Mouse (Mus musculus) liver, postnatal 0 days (tissue): ENCODE results near the gene Slc25a36. TPM values are rescaled to one million over a fixed set of nuclear protein-coding genes. Genes with fewer than 3 reads are reported as not detected.

Experiments used
- ATAC-seq: fragments of 200-750 bp; cut with Nextera tagmentation; 2 replicates; pipeline ENCODE4 v1.8.0; 2017; ENCODE audit warnings: mild to moderate bottlenecking, moderate library complexity
- DNase-seq: peaks from one replicate; pipeline ENCODE4 v3.0.0-alpha.2; 2016
- H3K27ac ChIP-seq: fragments of 300-500 bp; sonication (generic); 2 replicates; pipeline ENCODE4 v1.5.1; 2014; ENCODE audit warnings: antibody characterized with exemption, moderate library complexity, mild to moderate bottlenecking, low read depth
- H3K27me3 ChIP-seq: fragments of 300-500 bp; sonication (generic); 2 replicates; pipeline ENCODE4 v1.6.1; 2014; ENCODE audit warnings: low read length, control low read depth, mixed read lengths; ENCODE audit not compliant: insufficient read depth
- H3K36me3 ChIP-seq: fragments of 300-500 bp; sonication (generic); replicated peaks from 2 replicates; pipeline ENCODE4 v1.6.1; 2014; ENCODE audit warnings: mild to moderate bottlenecking, control low read depth, low read length, moderate library complexity, mixed read lengths; ENCODE audit not compliant: insufficient read depth
- H3K4me1 ChIP-seq: fragments of 300-500 bp; sonication (generic); 2 replicates; pipeline ENCODE4 v1.6.1; 2014; ENCODE audit warnings: antibody characterized with exemption, mild to moderate bottlenecking, control low read depth; ENCODE audit not compliant: insufficient read depth
- H3K4me2 ChIP-seq: fragments of 300-500 bp; sonication (generic); 2 replicates; pipeline ENCODE4 v1.6.1; 2014; ENCODE audit warnings: low read depth, mild to moderate bottlenecking, low read length, moderate library complexity, mixed read lengths
- H3K4me3 ChIP-seq: fragments of 300-500 bp; sonication (generic); 2 replicates; pipeline ENCODE4 v1.5.1; 2014; ENCODE audit warnings: low read depth, low read length
- H3K9ac ChIP-seq: fragments of 300-500 bp; sonication (generic); replicated peaks from 2 replicates; pipeline ENCODE4 v1.6.1; 2014; ENCODE audit warnings: mild to moderate bottlenecking, moderate library complexity
- H3K9me3 ChIP-seq: fragments of 300-500 bp; sonication (generic); 2 replicates; pipeline ENCODE4 v1.6.1; 2016; ENCODE audit warnings: mild to moderate bottlenecking, control low read depth, low read length, mixed read lengths
- CTCF ChIP-seq: sonication (generic); IDR thresholded peaks from 2 replicates; pipeline ENCODE4 v1.5.1; 2016; ENCODE audit warnings: antibody characterized with exemption, low read depth
- EP300 ChIP-seq: IDR thresholded peaks from 2 replicates; pipeline ENCODE4 v1.6.1; 2016; ENCODE audit warnings: antibody characterized with exemption, low read depth, mild to moderate bottlenecking
- WGBS: fragments of 180-500 bp; shearing (Covaris S2); extraction: QIAGEN DNeasy Blood & Tissue Kit; methylation state at CpG from one replicate; pipeline ENCODE4 v1.1.7; 2014; ENCODE audit not compliant: insufficient replicate concordance; 5-methylcytosine and 5-hydroxymethylcytosine counted together
- polyA plus RNA-seq: library from polyadenylated mRNA; unstranded; fragments of >200 nt; fragmentation: Nextera tagmentation; extraction: Ambion mirVana; gene quantifications from 2 replicates; pipeline ENCODE4 v1.2.1, GENCODE M21; 2015

The Slc25a36 gene
- polyA plus RNA-seq, 1 experiment from 2014 or later, result 4.8 TPM

DNA sequence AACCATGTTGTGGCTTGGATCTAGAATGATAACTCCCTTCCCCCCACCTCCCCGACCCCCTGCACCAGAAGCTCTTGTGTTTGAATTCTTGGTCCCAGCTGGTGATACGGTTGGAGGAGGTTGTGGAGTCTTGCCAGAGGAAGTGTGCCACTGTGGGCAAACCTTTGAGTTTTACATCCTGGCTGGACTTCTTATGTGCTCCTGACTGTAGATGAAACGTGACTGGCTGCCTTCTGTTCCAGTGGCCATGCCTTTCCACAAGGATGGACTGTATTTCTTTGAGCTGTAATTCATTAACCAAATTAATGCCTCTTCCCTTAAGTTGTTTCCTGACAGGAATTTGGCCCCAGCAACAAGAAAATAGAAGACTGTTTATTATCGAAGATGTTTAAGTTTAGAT is 26.2 kb upstream of the Slc25a36 start:
- H3K4me1 ChIP-seq, result no peaks in the 10 kb centered on the region
- H3K4me3 ChIP-seq, result no peak overlapping the region
- no peak overlapping the region for H3K4me2 ChIP-seq
- no peak overlapping the region for H3K9ac ChIP-seq
- no peak for DNase-seq
- no peaks in the 10 kb centered on the region for H3K9me3 ChIP-seq
- peaks cover 48% of the 10 kb centered on the region for H3K27me3 ChIP-seq
- H3K27ac ChIP-seq, result no peak overlapping the region
- 75% methylated on average over 4 of the region's 4 CpGs for WGBS
- ATAC-seq, result no peak
- no peaks in the 10 kb centered on the region for H3K36me3 ChIP-seq
- TF ChIP-seq CTCF (no peak), EP300 (no peak)

- peaks cover under 1% of the 10 kb centered on the region; the same call in 1 of the 2 replicates for H3K9me3 ChIP-seq
- H3K4me3 ChIP-seq, result no peak overlapping the region
- ATAC-seq (no peak), DNase-seq (no peak)
- no peaks in the 10 kb centered on the region for H3K4me1 ChIP-seq
- H3K27me3 ChIP-seq, result peaks cover 52% of the 10 kb centered on the region
- no peak overlapping the region for H3K27ac ChIP-seq
- H3K36me3 ChIP-seq, result no peaks in the 10 kb centered on the region
- no peak overlapping the region for H3K9ac ChIP-seq
- WGBS, result 75% methylated on average over 4 of the region's 4 CpGs
- no peak for TF ChIP-seq EP300
- TF ChIP-seq CTCF, result no peak
- no peak overlapping the region for H3K4me2 ChIP-seq
These were observed 24.9 kb upstream of the Slc25a36 start for GRCm38 (mm10) chr9:97135866-97136265.

DNA sequence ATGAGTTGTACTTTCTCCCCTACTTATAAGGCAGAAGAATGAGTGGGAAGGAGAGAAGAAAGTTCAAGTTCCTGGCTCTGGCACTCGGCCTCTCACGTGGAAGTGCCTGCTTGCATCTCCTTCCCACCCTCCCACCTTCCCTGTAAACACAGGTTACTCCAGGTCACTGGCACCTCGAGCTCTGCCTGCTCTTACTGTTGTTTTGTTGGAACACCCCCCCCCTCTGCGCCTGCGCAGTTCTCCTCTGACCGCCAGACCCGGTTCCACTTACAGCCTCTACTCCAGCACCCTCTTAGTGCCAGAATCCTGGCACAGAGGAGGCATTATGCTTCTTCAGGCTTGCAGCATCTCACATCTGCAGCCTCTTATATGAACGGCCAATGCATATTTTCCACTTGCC is 22.2 kb upstream of the Slc25a36 start:
- no peaks in the 10 kb centered on the region for H3K4me1 ChIP-seq
- DNase-seq (no peak), ATAC-seq (no peak)
- no peak overlapping the region for H3K27ac ChIP-seq
- H3K27me3 ChIP-seq, result peaks cover 40% of the 10 kb centered on the region
- 40% methylated on average over 8 of the region's 8 CpGs for WGBS
- no peak overlapping the region for H3K9ac ChIP-seq
- TF ChIP-seq CTCF (no peak), EP300 (no peak)
- H3K9me3 ChIP-seq, result peaks cover 13% of the 10 kb centered on the region
- H3K4me3 ChIP-seq, result no peak overlapping the region
- no peak overlapping the region for H3K4me2 ChIP-seq
- H3K36me3 ChIP-seq, result no peaks in the 10 kb centered on the region

- H3K27ac ChIP-seq, result no peak overlapping the region
- H3K27me3 ChIP-seq, result peaks cover 50% of the 10 kb centered on the region
- no peak overlapping the region for H3K4me2 ChIP-seq
- ATAC-seq (no peak), DNase-seq (no peak)
- H3K36me3 ChIP-seq, result no peaks in the 10 kb centered on the region
- H3K4me1 ChIP-seq, result no peaks in the 10 kb centered on the region
- 78% methylated on average over 5 of the region's 5 CpGs for WGBS
- H3K9me3 ChIP-seq, result peaks cover 22% of the 10 kb centered on the region
- TF ChIP-seq CTCF (no peak), EP300 (no peak)
- no peak overlapping the region for H3K9ac ChIP-seq
- H3K4me3 ChIP-seq, result no peak overlapping the region
These were observed 19.0 kb upstream of the Slc25a36 start for GRCm38 (mm10) chr9:97130001-97130400.

DNA sequence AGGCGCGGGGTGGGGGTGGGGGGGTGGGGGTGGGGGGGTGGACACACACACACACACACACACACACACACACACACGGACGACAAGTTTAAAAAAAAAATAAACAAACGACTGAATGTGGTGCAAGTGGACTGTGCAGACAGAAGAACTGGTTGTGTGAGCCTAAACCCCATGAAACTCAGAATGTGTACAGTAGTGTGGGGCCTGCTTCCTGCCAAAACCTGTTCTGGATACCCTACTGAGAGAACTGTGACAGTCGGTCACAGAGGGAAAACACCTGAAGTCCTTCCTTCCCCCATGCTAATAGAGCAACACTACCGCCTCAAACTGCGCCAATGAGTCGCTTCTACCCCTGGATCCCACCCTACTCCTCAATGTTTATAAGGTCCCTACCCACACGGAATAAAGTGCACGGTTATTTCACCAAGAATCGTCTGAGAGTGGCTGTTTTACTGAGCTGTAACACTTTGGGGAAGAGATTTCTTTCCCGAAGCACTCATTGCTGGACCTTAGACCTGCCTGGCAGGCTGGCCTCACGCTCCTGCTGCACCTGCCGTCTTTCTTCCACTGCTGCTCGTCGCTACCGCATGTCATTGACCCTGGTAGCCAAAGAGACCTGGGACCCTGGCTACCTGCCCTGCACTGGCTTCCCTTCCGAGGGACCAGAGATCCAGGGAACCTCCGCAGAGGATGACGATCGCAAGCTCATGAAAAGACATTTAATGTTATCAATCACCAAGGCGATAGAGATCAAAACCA is 13.2 kb upstream of the Slc25a36 start:
- ATAC-seq, result no peak
- WGBS, result 51% methylated on average over 23 of the region's 23 CpGs
- Histone ChIP-seq H3K4me2 (no peak overlapping the region), H3K27ac (no peak overlapping the region), H3K9ac (no peak overlapping the region), H3K4me3 (no peak overlapping the region), H3K9me3 (peaks cover 12% of the 10 kb centered on the region), H3K36me3 (no peaks in the 10 kb centered on the region), H3K4me1 (no peaks in the 10 kb centered on the region), H3K27me3 (peaks cover 52% of the 10 kb centered on the region)
- TF ChIP-seq CTCF, result no peak
- no peak for TF ChIP-seq EP300
- DNase-seq, result no peak

GRCm38 (mm10) chr9:97121432-97121831 is 10.5 kb upstream of the Slc25a36 start:
- no peak overlapping the region for H3K27ac ChIP-seq
- no peaks in the 10 kb centered on the region for H3K4me1 ChIP-seq
- H3K9ac ChIP-seq, result no peak overlapping the region
- no peak for DNase-seq
- TF ChIP-seq EP300 (no peak), CTCF (no peak)
- no peak for ATAC-seq
- WGBS, result 43% methylated on average over 2 of the region's 2 CpGs
- no peak overlapping the region for H3K4me3 ChIP-seq
- peaks cover 49% of the 10 kb centered on the region for H3K27me3 ChIP-seq
- no peaks in the 10 kb centered on the region for H3K36me3 ChIP-seq
- H3K9me3 ChIP-seq, result peaks cover 7% of the 10 kb centered on the region; the same call in 1 of the 2 replicates
- H3K4me2 ChIP-seq, result no peak overlapping the region
